Mouse (Mus musculus) G1E (cell line): ENCODE measurements around the gene Paxbp1.

Experiments
- CTCF ChIP-seq: IDR thresholded peaks from 2 replicates; pipeline ENCODE4 v1.5.1; 2012; ENCODE audit warnings: low read depth, low read length, inconsistent platforms, mixed read lengths
- GATA1 ChIP-seq: IDR thresholded peaks from 2 replicates; pipeline ENCODE4 v1.6.1; 2012; ENCODE audit warnings: borderline replicate concordance, low read length, inconsistent platforms, mixed read lengths
- POLR2AphosphoS5 ChIP-seq: IDR thresholded peaks from 2 replicates; pipeline ENCODE4 v1.6.1; 2012; ENCODE audit warnings: low read depth, low read length, inconsistent platforms; ENCODE audit not compliant: insufficient replicate concordance

- TF ChIP-seq GATA1, result no peak
- TF ChIP-seq CTCF, result no peak
- TF ChIP-seq POLR2AphosphoS5, result no peak
Measured at GRCm38 (mm10) chr16:90989162-90989561, 55.2 kb downstream of the Paxbp1 start.
